ENCODE assay signal across 12 mouse cellular contexts in genomic region chr13:99397228-99397627, GRCm38 (mm10). TPM values are rescaled to one million over a fixed set of nuclear protein-coding genes. Genes with fewer than 3 reads are reported as not detected.
DNase-seq lines count a peak whose midpoint lies in the region; ATAC-seq lines count a peak whose summit lies in the region.
"Had no signal": no experiment of that assay in that cellular context is flagged by ENCODE, and none has a peak within 500 bp of the region (broad histone marks: within the 10 kb centered on the region; RNA-seq: fewer than 3 reads in every experiment).

No protein-coding gene starts in this region.

- H3K9me3 ChIP-seq in hindbrain, embryonic 15.5 days, result no peaks in the 10 kb centered on the region
- no peaks in the 10 kb centered on the region for H3K9me3 ChIP-seq in neural tube, embryonic 13.5 days
- H3K9me3 ChIP-seq in liver, embryonic 11.5 days (ENCODE audit: control insufficient read depth, low read length), result no peaks in the 10 kb centered on the region
- H3K9me3 ChIP-seq: limb, embryonic 13.5 days had no signal

- no peak overlapping the region for H3K4me3 ChIP-seq in hindbrain, embryonic 15.5 days
- no peak overlapping the region for H3K4me3 ChIP-seq in neural tube, embryonic 13.5 days
- H3K4me3 ChIP-seq in liver, embryonic 11.5 days (ENCODE audit: low read depth, low read length), result no peak overlapping the region
- H3K4me3 ChIP-seq: limb, embryonic 13.5 days had no signal

- no peak overlapping the region for H3K9ac ChIP-seq in hindbrain, embryonic 15.5 days
- H3K9ac ChIP-seq in neural tube, embryonic 13.5 days, result no peak overlapping the region
- no peak overlapping the region for H3K9ac ChIP-seq in liver, embryonic 11.5 days (ENCODE audit: low read depth, low read length)
- H3K9ac ChIP-seq: limb, embryonic 13.5 days had no signal

- H3K4me1 ChIP-seq in hindbrain, embryonic 15.5 days (replicated peaks), result peaks cover 27% of the 10 kb centered on the region
- peaks cover 35% of the 10 kb centered on the region for H3K4me1 ChIP-seq in neural tube, embryonic 13.5 days (replicated peaks)
- no peaks in the 10 kb centered on the region for H3K4me1 ChIP-seq in liver, embryonic 11.5 days (replicated peaks; ENCODE audit: control insufficient read depth, insufficient read depth, low read length)

- 0 out of 2 replicates have a peak, but pooled peaks cover 3% of the 10 kb centered on the region for H3K36me3 ChIP-seq in hindbrain, embryonic 15.5 days
- no peaks in the 10 kb centered on the region for H3K36me3 ChIP-seq in neural tube, embryonic 13.5 days
- H3K36me3 ChIP-seq in liver, embryonic 11.5 days (ENCODE audit: control insufficient read depth, insufficient read depth, low read length), result peaks cover 3% of the 10 kb centered on the region; the same call in 1 of the 2 replicates

- 35% methylated on average over 7 of the region's 7 CpGs for whole genome bisulfite sequencing in hindbrain, embryonic 15.5 days
- 26% methylated on average over 7 of the region's 7 CpGs for WGBS in neural tube, embryonic 13.5 days
- WGBS in liver, embryonic 11.5 days, result 83% methylated on average over 7 of the region's 7 CpGs

- H3K27ac ChIP-seq in hindbrain, embryonic 15.5 days (replicated peaks), result peak overlapping the region; percentile 46; the same call in 1 of the 2 replicates
- no peak overlapping the region; the same call in 1 of the 2 replicates for H3K27ac ChIP-seq in neural tube, embryonic 13.5 days (replicated peaks)
- H3K27ac ChIP-seq in liver, embryonic 11.5 days (ENCODE audit: low read depth, low read length), result no peak overlapping the region
- H3K27ac ChIP-seq: limb, embryonic 13.5 days had no signal

- H3K27me3 ChIP-seq in hindbrain, embryonic 15.5 days, result no peaks in the 10 kb centered on the region
- no peaks in the 10 kb centered on the region for H3K27me3 ChIP-seq in neural tube, embryonic 13.5 days
- no peaks in the 10 kb centered on the region for H3K27me3 ChIP-seq in liver, embryonic 11.5 days (replicated peaks; ENCODE audit: control insufficient read depth, insufficient read depth, low read length)
- H3K27me3 ChIP-seq: CH12.LX; limb, embryonic 13.5 days had no signal

- no peak overlapping the region for H3K4me2 ChIP-seq in hindbrain, embryonic 15.5 days
- no peak overlapping the region for H3K4me2 ChIP-seq in neural tube, embryonic 13.5 days
- no peak overlapping the region for H3K4me2 ChIP-seq in liver, embryonic 11.5 days
- H3K4me2 ChIP-seq: limb, embryonic 13.5 days had no signal

- peak; percentile 91 for ATAC-seq in hindbrain, embryonic 15.5 days (ENCODE audit: low FRiP score, low read depth)
- peak; percentile 91 for ATAC-seq in neural tube, embryonic 13.5 days (ENCODE audit: low read depth)
- no peak for ATAC-seq in liver, embryonic 11.5 days (replicated peaks; ENCODE audit: low FRiP score)

- intact Hi-C loops in heart, postnatal 36 days (cut with DNase I), result no loop called here

- peak; percentile 53 for DNase-seq in layer of hippocampus, adult 11-12 months (ENCODE audit: low spot score)
- no peak for DNase-seq in layer of hippocampus, adult 9-10 months (ENCODE audit: low spot score)
- DNase-seq in cerebellum, postnatal 14 days, result peak; percentile 89 to 92
- DNase-seq in heart, postnatal 36 days, result no peak
- DNase-seq in adrenal gland, adult 2 months, result no peak
- no peak for DNase-seq in liver, embryonic 11.5 days (ENCODE audit: low spot score)
- DNase-seq: adrenal gland, postnatal 36 days; heart, postnatal 14 days had no signal

RNA-seq across cellular contexts. Expression of gene Mrps27, which starts 52.6 kb away (rescaled TPM):
- 43.1 and 44.6 TPM in 2 replicates for polyA plus RNA-seq in hindbrain, embryonic 15.5 days (2015; fragmentation: Nextera tagmentation; extraction: Ambion mirVana)
- polyA plus RNA-seq in neural tube, embryonic 13.5 days (2015; fragmentation: Nextera tagmentation; extraction: Ambion mirVana), result 40.7 and 40.9 TPM in 2 replicates
- total RNA-seq in heart, postnatal 36 days (2021), result 10 to 100 TPM; 48.2 to 48.8 TPM
- 10 to 100 TPM; 45.6 to 54.2 TPM for total RNA-seq in adrenal gland, adult 2 months (2021)
- polyA plus RNA-seq in adrenal gland, adult 2 months (2012; rRNA removed), result 13.8 and 20.6 TPM in 2 replicates
- 67.4 and 71.9 TPM in 2 replicates for polyA plus RNA-seq in liver, embryonic 11.5 days (2014; fragmentation: Nextera tagmentation; extraction: Ambion mirVana)

RNA-seq across cellular contexts. Expression of gene Ptcd2, which starts 52.7 kb away (rescaled TPM):
- polyA plus RNA-seq in hindbrain, embryonic 15.5 days (2015; fragmentation: Nextera tagmentation; extraction: Ambion mirVana), result 53.1 and 53.6 TPM in 2 replicates
- 52.8 and 53.6 TPM in 2 replicates for polyA plus RNA-seq in neural tube, embryonic 13.5 days (2015; fragmentation: Nextera tagmentation; extraction: Ambion mirVana)
- 10 to 100 TPM; 47.0 to 49.2 TPM for total RNA-seq in heart, postnatal 36 days (2021)
- 10 to 100 TPM; 30.8 to 39.7 TPM for total RNA-seq in adrenal gland, adult 2 months (2021)
- polyA plus RNA-seq in adrenal gland, adult 2 months (2012; rRNA removed), result 10.0 and 15.0 TPM in 2 replicates
- 73.1 and 76.6 TPM in 2 replicates for polyA plus RNA-seq in liver, embryonic 11.5 days (2014; fragmentation: Nextera tagmentation; extraction: Ambion mirVana)

Comparison
In these comparisons a context has a peak if more than half of its experiments do, and no peak if none do; other contexts are left out.
1. DNase-seq: peak in layer of hippocampus, adult 11-12 months (single experiment) and cerebellum, postnatal 14 days (2 of 2); none in layer of hippocampus, adult 9-10 months (single experiment), heart, postnatal 36 days (0 of 2), adrenal gland, adult 2 months (single experiment) and liver, embryonic 11.5 days (single experiment).